Mouse (Mus musculus): Measurements from ENCODE around the gene Usp4. TPM values are rescaled to one million over a fixed set of nuclear protein-coding genes. Genes with fewer than 3 reads are reported as not detected.

Gene Usp4
- polyA plus RNA-seq, 1 experiment from 2014 or later: 119 TPM

GRCm38 (mm10) chr9:108378736-108379135, 31.1 kb downstream of the Usp4 start:
- no peak overlapping the region for H3K4me3 ChIP-seq (ENCODE audit: low read length)
- H3K36me3 ChIP-seq (ENCODE audit: insufficient read depth, low read length): peaks cover 74% of the 10 kb centered on the region
- no peaks in the 10 kb centered on the region for H3K27me3 ChIP-seq (ENCODE audit: insufficient read depth, low read length)
- H3K9ac ChIP-seq (replicated peaks; ENCODE audit: low read length): no peak overlapping the region
- WGBS: 85% methylated on average over 5 of the region's 5 CpGs
- H3K4me1 ChIP-seq (ENCODE audit: insufficient read depth, low read length): no peaks in the 10 kb centered on the region
- no peaks in the 10 kb centered on the region for H3K9me3 ChIP-seq (ENCODE audit: low read length)
- no peak overlapping the region for H3K27ac ChIP-seq (ENCODE audit: low read length)
- no peak for ATAC-seq (ENCODE audit: low FRiP score, low TSS enrichment)
- no peak overlapping the region for H3K4me2 ChIP-seq (replicated peaks; ENCODE audit: low read depth, low read length)

GRCm38 (mm10) chr9:108379294-108379693, 31.6 kb downstream of the Usp4 start:
- WGBS: 91% methylated on average over 4 of the region's 4 CpGs
- Histone ChIP-seq H3K9ac (replicated peaks; ENCODE audit: low read length) (no peak overlapping the region), H3K4me3 (ENCODE audit: low read length) (no peak overlapping the region), H3K27me3 (ENCODE audit: insufficient read depth, low read length) (no peaks in the 10 kb centered on the region), H3K27ac (ENCODE audit: low read length) (no peak overlapping the region), H3K4me1 (ENCODE audit: insufficient read depth, low read length) (no peaks in the 10 kb centered on the region), H3K9me3 (ENCODE audit: low read length) (no peaks in the 10 kb centered on the region), H3K36me3 (ENCODE audit: insufficient read depth, low read length) (peaks cover 74% of the 10 kb centered on the region), H3K4me2 (replicated peaks; ENCODE audit: low read depth, low read length) (no peak overlapping the region)
- ATAC-seq (ENCODE audit: low FRiP score, low TSS enrichment): no peak

DNA sequence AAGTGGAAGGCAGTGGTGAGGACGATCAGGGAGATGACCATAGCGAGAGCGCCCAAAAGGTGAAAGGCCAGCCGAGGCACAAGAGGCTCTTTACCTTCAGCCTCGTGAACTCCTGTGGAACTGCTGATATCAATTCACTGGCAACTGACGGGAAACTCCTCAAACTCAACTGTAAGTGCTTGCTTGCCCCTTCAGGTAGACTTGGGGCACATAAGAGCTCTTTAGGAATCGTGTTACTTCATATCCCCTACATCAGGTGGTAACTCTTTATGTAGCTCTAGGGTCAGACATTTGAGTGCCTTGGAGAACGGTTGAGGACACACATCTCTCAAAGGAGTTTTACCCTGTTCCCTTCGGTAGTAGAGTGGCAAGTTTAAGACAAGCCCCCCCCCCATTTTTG, 33.7 kb downstream of the Usp4 start:
- 91% methylated on average over 9 of the region's 9 CpGs for WGBS
- H3K27ac ChIP-seq (ENCODE audit: low read length): no peak overlapping the region
- no peak overlapping the region for H3K9ac ChIP-seq (replicated peaks; ENCODE audit: low read length)
- no peak overlapping the region for H3K4me2 ChIP-seq (replicated peaks; ENCODE audit: low read depth, low read length)
- H3K36me3 ChIP-seq (ENCODE audit: insufficient read depth, low read length): peaks cover 77% of the 10 kb centered on the region
- H3K27me3 ChIP-seq (ENCODE audit: insufficient read depth, low read length): no peaks in the 10 kb centered on the region
- H3K4me1 ChIP-seq (ENCODE audit: insufficient read depth, low read length): no peaks in the 10 kb centered on the region
- no peak for ATAC-seq (ENCODE audit: low FRiP score, low TSS enrichment)
- no peak overlapping the region for H3K4me3 ChIP-seq (ENCODE audit: low read length)
- no peaks in the 10 kb centered on the region for H3K9me3 ChIP-seq (ENCODE audit: low read length)

- Histone ChIP-seq H3K4me3 (ENCODE audit: low read length) (no peak overlapping the region), H3K27ac (ENCODE audit: low read length) (no peak overlapping the region), H3K4me2 (replicated peaks; ENCODE audit: low read depth, low read length) (no peak overlapping the region), H3K9me3 (ENCODE audit: low read length) (no peaks in the 10 kb centered on the region), H3K27me3 (ENCODE audit: insufficient read depth, low read length) (no peaks in the 10 kb centered on the region), H3K4me1 (ENCODE audit: insufficient read depth, low read length) (no peaks in the 10 kb centered on the region), H3K9ac (replicated peaks; ENCODE audit: low read length) (no peak overlapping the region), H3K36me3 (ENCODE audit: insufficient read depth, low read length) (peaks cover 84% of the 10 kb centered on the region)
- ATAC-seq (ENCODE audit: low FRiP score, low TSS enrichment): no peak
- 73% methylated on average over 7 of the region's 7 CpGs for WGBS
These were observed 37.4 kb downstream of the Usp4 start for GRCm38 (mm10) chr9:108385006-108385405.

DNA sequence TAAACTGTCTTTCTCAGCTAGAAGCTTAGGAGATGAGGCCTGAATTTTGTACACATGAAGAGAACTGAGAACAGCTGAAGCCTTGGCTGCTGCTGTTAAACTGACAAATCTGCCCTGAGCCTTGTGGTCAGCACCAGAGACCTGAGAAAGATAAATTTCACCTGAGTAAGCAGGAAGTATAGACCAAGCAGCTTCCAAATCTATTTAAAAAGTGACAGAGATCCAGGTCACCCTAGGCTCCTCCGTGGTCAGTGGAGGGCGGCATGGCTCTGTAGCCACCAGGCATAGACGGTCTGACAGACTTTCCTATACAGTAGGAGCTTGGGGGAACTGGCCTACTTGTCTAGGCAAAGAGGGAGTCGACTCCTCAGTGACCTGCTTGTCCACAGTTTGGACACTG, 39.2 kb downstream of the Usp4 start:
- no peaks in the 10 kb centered on the region for H3K27me3 ChIP-seq (ENCODE audit: insufficient read depth, low read length)
- WGBS: 76% methylated on average over 4 of the region's 4 CpGs
- H3K27ac ChIP-seq (ENCODE audit: low read length): no peak overlapping the region
- H3K4me2 ChIP-seq (replicated peaks; ENCODE audit: low read depth, low read length): no peak overlapping the region
- peaks cover 80% of the 10 kb centered on the region for H3K36me3 ChIP-seq (ENCODE audit: insufficient read depth, low read length)
- no peak for ATAC-seq (ENCODE audit: low FRiP score, low TSS enrichment)
- no peak overlapping the region for H3K4me3 ChIP-seq (ENCODE audit: low read length)
- no peaks in the 10 kb centered on the region for H3K9me3 ChIP-seq (ENCODE audit: low read length)
- H3K9ac ChIP-seq (replicated peaks; ENCODE audit: low read length): no peak overlapping the region
- no peaks in the 10 kb centered on the region for H3K4me1 ChIP-seq (ENCODE audit: insufficient read depth, low read length)

- no peak for ATAC-seq (ENCODE audit: low FRiP score, low TSS enrichment)
- Histone ChIP-seq H3K4me1 (ENCODE audit: insufficient read depth, low read length) (no peaks in the 10 kb centered on the region), H3K4me2 (replicated peaks; ENCODE audit: low read depth, low read length) (no peak overlapping the region), H3K27ac (ENCODE audit: low read length) (no peak overlapping the region), H3K9ac (replicated peaks; ENCODE audit: low read length) (no peak overlapping the region), H3K36me3 (ENCODE audit: insufficient read depth, low read length) (peaks cover 80% of the 10 kb centered on the region), H3K27me3 (ENCODE audit: insufficient read depth, low read length) (no peaks in the 10 kb centered on the region), H3K4me3 (ENCODE audit: low read length) (no peak overlapping the region), H3K9me3 (ENCODE audit: low read length) (no peaks in the 10 kb centered on the region)
- 90% methylated on average over 10 of the region's 10 CpGs for WGBS
These were observed 40.9 kb downstream of the Usp4 start for GRCm38 (mm10) chr9:108388601-108389000.

- WGBS: 74% methylated on average over 6 of the region's 6 CpGs
- H3K4me2 ChIP-seq (replicated peaks; ENCODE audit: low read depth, low read length): no peak overlapping the region
- no peak for ATAC-seq (ENCODE audit: low FRiP score, low TSS enrichment)
- H3K27me3 ChIP-seq (ENCODE audit: insufficient read depth, low read length): no peaks in the 10 kb centered on the region
- H3K4me3 ChIP-seq (ENCODE audit: low read length): no peak overlapping the region
- H3K36me3 ChIP-seq (ENCODE audit: insufficient read depth, low read length): peaks cover 80% of the 10 kb centered on the region
- no peak overlapping the region for H3K27ac ChIP-seq (ENCODE audit: low read length)
- no peaks in the 10 kb centered on the region for H3K9me3 ChIP-seq (ENCODE audit: low read length)
- H3K4me1 ChIP-seq (ENCODE audit: insufficient read depth, low read length): no peaks in the 10 kb centered on the region
- H3K9ac ChIP-seq (replicated peaks; ENCODE audit: low read length): no peak overlapping the region
These were observed 41.6 kb downstream of the Usp4 start for GRCm38 (mm10) chr9:108389220-108389619.

DNA sequence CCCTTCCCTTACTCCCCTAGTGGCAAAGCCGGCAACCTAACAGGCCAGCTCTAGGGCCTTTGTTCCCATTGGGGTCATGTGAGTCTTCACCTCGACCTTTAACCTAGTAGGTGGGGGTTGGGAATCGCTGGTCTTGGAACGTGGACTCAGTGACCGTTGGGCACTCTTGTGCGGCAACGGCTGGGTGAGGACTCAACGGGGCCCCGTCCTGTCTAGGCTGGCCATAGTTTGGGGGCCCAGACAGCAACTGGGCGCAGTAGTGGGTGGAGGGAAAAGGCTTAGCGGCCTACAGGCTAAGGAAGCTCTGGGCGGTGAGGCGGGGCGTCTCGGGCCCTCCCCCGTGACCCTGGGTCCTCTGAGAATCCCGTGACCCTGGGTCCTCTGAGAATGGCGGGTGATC, 45.0 kb downstream of the Usp4 start, which contains the start of gene 1700102P08Rik:
Gene 1700102P08Rik (plus strand): TSS at position 130 of the 400 bp plus-strand sequence.
- H3K27ac ChIP-seq (ENCODE audit: low read length): no peak within 1 kb of the TSS
- no peaks in the 10 kb centered on the region for H3K4me1 ChIP-seq (ENCODE audit: insufficient read depth, low read length)
- peak; percentile 31; the same call in 1 of the 2 replicates for ATAC-seq (ENCODE audit: low FRiP score, low TSS enrichment)
- H3K4me2 ChIP-seq (replicated peaks; ENCODE audit: low read depth, low read length): no peak within 1 kb of the TSS
- 68% methylated on average over 18 of the region's 18 CpGs for WGBS
- H3K9me3 ChIP-seq (ENCODE audit: low read length): no peaks in the 10 kb centered on the region
- peaks cover 56% of the 10 kb centered on the region for H3K36me3 ChIP-seq (ENCODE audit: insufficient read depth, low read length)
- H3K9ac ChIP-seq (replicated peaks; ENCODE audit: low read length): no peak within 1 kb of the TSS
- H3K27me3 ChIP-seq (ENCODE audit: insufficient read depth, low read length): no peaks in the 10 kb centered on the region
- no peak within 1 kb of the TSS for H3K4me3 ChIP-seq (ENCODE audit: low read length)

- H3K4me3 ChIP-seq (ENCODE audit: low read length): no peak overlapping the region
- no peak overlapping the region for H3K27ac ChIP-seq (ENCODE audit: low read length)
- H3K4me1 ChIP-seq (ENCODE audit: insufficient read depth, low read length): no peaks in the 10 kb centered on the region
- 92% methylated on average over 6 of the region's 6 CpGs for WGBS
- H3K36me3 ChIP-seq (ENCODE audit: insufficient read depth, low read length): peaks cover 41% of the 10 kb centered on the region
- no peaks in the 10 kb centered on the region for H3K27me3 ChIP-seq (ENCODE audit: insufficient read depth, low read length)
- no peak for ATAC-seq (ENCODE audit: low FRiP score, low TSS enrichment)
- no peaks in the 10 kb centered on the region for H3K9me3 ChIP-seq (ENCODE audit: low read length)
- H3K9ac ChIP-seq (replicated peaks; ENCODE audit: low read length): no peak overlapping the region
- no peak overlapping the region for H3K4me2 ChIP-seq (replicated peaks; ENCODE audit: low read depth, low read length)
These were observed 46.5 kb downstream of the Usp4 start for GRCm38 (mm10) chr9:108394191-108394590.

DNA sequence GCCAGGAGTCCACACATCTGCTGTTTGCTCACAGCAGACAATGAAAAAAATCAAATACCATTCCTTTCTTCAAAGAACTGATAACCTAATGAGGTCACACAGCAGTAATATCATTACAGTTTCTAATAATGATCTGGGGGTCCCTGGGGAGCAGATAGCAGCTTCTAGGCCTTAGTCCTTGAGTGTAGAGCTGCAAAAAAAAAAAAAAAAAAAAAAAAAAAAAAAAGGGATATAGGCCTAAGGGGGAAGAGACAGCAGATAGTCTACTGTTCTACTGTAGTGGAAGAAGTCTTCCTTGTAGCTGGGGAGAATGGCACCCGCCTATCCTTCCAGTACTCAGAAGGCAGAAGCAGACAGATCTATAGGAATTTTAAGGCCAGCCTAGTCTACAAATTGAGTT, 47.8 kb downstream of the Usp4 start:
- 100% methylated on average over 1 of the region's 1 CpGs for WGBS
- H3K27me3 ChIP-seq (ENCODE audit: insufficient read depth, low read length): no peaks in the 10 kb centered on the region
- no peaks in the 10 kb centered on the region for H3K4me1 ChIP-seq (ENCODE audit: insufficient read depth, low read length)
- H3K27ac ChIP-seq (ENCODE audit: low read length): no peak overlapping the region
- H3K9ac ChIP-seq (replicated peaks; ENCODE audit: low read length): no peak overlapping the region
- ATAC-seq (ENCODE audit: low FRiP score, low TSS enrichment): no peak
- no peak overlapping the region for H3K4me3 ChIP-seq (ENCODE audit: low read length)
- H3K4me2 ChIP-seq (replicated peaks; ENCODE audit: low read depth, low read length): no peak overlapping the region
- no peaks in the 10 kb centered on the region for H3K9me3 ChIP-seq (ENCODE audit: low read length)
- peaks cover 35% of the 10 kb centered on the region for H3K36me3 ChIP-seq (ENCODE audit: insufficient read depth, low read length)
